Mouse (Mus musculus): ENCODE data around the gene Gm10273. TPM values are rescaled to one million over a fixed set of nuclear protein-coding genes. Genes with fewer than 3 reads are reported as not detected.

Gene Gm10273
- polyA plus RNA-seq, 1 experiment: 10.3 TPM

- H3K4me2 ChIP-seq (ENCODE audit: low read depth): no peak overlapping the region
Measured at GRCm38 (mm10) chr10:59408499-59408898, 13.1 kb downstream of the Gm10273 start.

GRCm38 (mm10) chr10:59410264-59410663 lies 14.8 kb downstream of the Gm10273 start:
- no peak for TF ChIP-seq POLR2A (IDR thresholded peaks at IDR 0.05; ENCODE audit: insufficient read length, low read depth)
- no peak for TF ChIP-seq MYOG (IDR thresholded peaks at IDR 0.05; ENCODE audit: control insufficient read depth in 1 of 3, insufficient read depth in 1 of 3, insufficient read length in 2 of 3, low read depth in 2 of 3)
- no peak for TF ChIP-seq USF1 (IDR thresholded peaks at IDR 0.05; ENCODE audit: low read depth)
- TF ChIP-seq CEBPB (IDR thresholded peaks at IDR 0.05; ENCODE audit: insufficient read depth, poor library complexity, severe bottlenecking): no peak
- TF ChIP-seq TCF3 (IDR thresholded peaks at IDR 0.05; ENCODE audit: insufficient read length, low read depth): no peak
- TF ChIP-seq MYOD1 (IDR thresholded peaks at IDR 0.05; ENCODE audit: control insufficient read depth in 1 of 3, insufficient read length in 2 of 3, low read depth in 2 of 3): no peak
- TF ChIP-seq TCF12 (IDR thresholded peaks at IDR 0.05; ENCODE audit: insufficient read depth, poor library complexity, severe bottlenecking): no peak
- H3K79me2 ChIP-seq (ENCODE audit: control insufficient read depth, insufficient read depth): no peaks in the 10 kb centered on the region
- H3K4me3 ChIP-seq: no peak overlapping the region
- no peak overlapping the region for H3ac ChIP-seq (ENCODE audit: control insufficient read depth, insufficient read length)
- no peak overlapping the region for H3K4me2 ChIP-seq (ENCODE audit: low read depth)
- no peaks in the 10 kb centered on the region for H3K27me3 ChIP-seq (ENCODE audit: control insufficient read depth, insufficient read depth, insufficient read length)
- H3K36me3 ChIP-seq (ENCODE audit: control insufficient read depth, insufficient read depth): no peaks in the 10 kb centered on the region

More at GRCm38 (mm10) chr10:59408499-59408898, 13.1 kb downstream of the Gm10273 start:
- H3K79me2 ChIP-seq (ENCODE audit: control insufficient read depth, insufficient read depth): no peaks in the 10 kb centered on the region
- H3K36me3 ChIP-seq (ENCODE audit: control insufficient read depth, insufficient read depth): no peaks in the 10 kb centered on the region
- no peak overlapping the region for H3ac ChIP-seq (ENCODE audit: control insufficient read depth, insufficient read length)
- TF ChIP-seq POLR2AphosphoS2 (IDR thresholded peaks at IDR 0.05; ENCODE audit: insufficient read length, low read depth): no peak
- TF ChIP-seq REST (IDR thresholded peaks at IDR 0.05; ENCODE audit: insufficient read depth, insufficient read length): no peak
- TF ChIP-seq SRF (IDR thresholded peaks at IDR 0.05; ENCODE audit: control insufficient read depth, insufficient read length, low read depth): no peak
- TF ChIP-seq CEBPB (IDR thresholded peaks at IDR 0.05; ENCODE audit: insufficient read depth, poor library complexity, severe bottlenecking): no peak
- no peak overlapping the region for H3K4me3 ChIP-seq
- H3K27me3 ChIP-seq (ENCODE audit: control insufficient read depth, insufficient read depth, insufficient read length): no peaks in the 10 kb centered on the region

GRCm38 (mm10) chr10:59413711-59414110 lies 18.3 kb downstream of the Gm10273 start:
- Histone ChIP-seq H3K4me2 (ENCODE audit: low read depth) (no peak overlapping the region), H3K27me3 (ENCODE audit: control insufficient read depth, insufficient read depth, insufficient read length) (no peaks in the 10 kb centered on the region), H3K79me2 (ENCODE audit: control insufficient read depth, insufficient read depth) (no peaks in the 10 kb centered on the region), H3K4me3 (no peak overlapping the region), H3K36me3 (ENCODE audit: control insufficient read depth, insufficient read depth) (no peaks in the 10 kb centered on the region), H3ac (ENCODE audit: control insufficient read depth, insufficient read length) (no peak overlapping the region)
- TF ChIP-seq REST (IDR thresholded peaks at IDR 0.05; ENCODE audit: insufficient read depth, insufficient read length): no peak
- no peak for TF ChIP-seq MYOG (IDR thresholded peaks at IDR 0.05; ENCODE audit: control insufficient read depth in 1 of 3, insufficient read depth in 1 of 3, insufficient read length in 2 of 3, low read depth in 2 of 3)
- no peak for TF ChIP-seq POLR2AphosphoS2 (IDR thresholded peaks at IDR 0.05; ENCODE audit: insufficient read length, low read depth)
- TF ChIP-seq SRF (IDR thresholded peaks at IDR 0.05; ENCODE audit: control insufficient read depth, insufficient read length, low read depth): no peak
- no peak for TF ChIP-seq TCF12 (IDR thresholded peaks at IDR 0.05; ENCODE audit: insufficient read depth, poor library complexity, severe bottlenecking)
- no peak for TF ChIP-seq E2F4 (IDR thresholded peaks at IDR 0.05; ENCODE audit: insufficient read depth)
- no peak for TF ChIP-seq MYOD1 (IDR thresholded peaks at IDR 0.05; ENCODE audit: control insufficient read depth in 1 of 3, insufficient read length in 2 of 3, low read depth in 2 of 3)
- no peak for TF ChIP-seq TCF3 (IDR thresholded peaks at IDR 0.05; ENCODE audit: insufficient read length, low read depth)
- no peak for TF ChIP-seq USF1 (IDR thresholded peaks at IDR 0.05; ENCODE audit: low read depth)
- TF ChIP-seq CEBPB (IDR thresholded peaks at IDR 0.05; ENCODE audit: insufficient read depth, poor library complexity, severe bottlenecking): no peak
- TF ChIP-seq MAX (IDR thresholded peaks at IDR 0.05; ENCODE audit: low read depth): no peak
- no peak for TF ChIP-seq POLR2A (IDR thresholded peaks at IDR 0.05; ENCODE audit: insufficient read length, low read depth)

- no peak for TF ChIP-seq MAX (IDR thresholded peaks at IDR 0.05; ENCODE audit: low read depth)
Measured at GRCm38 (mm10) chr10:59416623-59417022, 21.2 kb downstream of the Gm10273 start.

GRCm38 (mm10) chr10:59419516-59419915 lies 24.1 kb downstream of the Gm10273 start:
- Histone ChIP-seq H3K79me2 (ENCODE audit: control insufficient read depth, insufficient read depth) (no peaks in the 10 kb centered on the region), H3K4me3 (no peak overlapping the region), H3ac (ENCODE audit: control insufficient read depth, insufficient read length) (no peak overlapping the region), H3K27me3 (ENCODE audit: control insufficient read depth, insufficient read depth, insufficient read length) (no peaks in the 10 kb centered on the region), H3K36me3 (ENCODE audit: control insufficient read depth, insufficient read depth) (no peaks in the 10 kb centered on the region), H3K4me2 (ENCODE audit: low read depth) (no peak overlapping the region)
- no peak for TF ChIP-seq MAX (IDR thresholded peaks at IDR 0.05; ENCODE audit: low read depth)
- TF ChIP-seq E2F4 (IDR thresholded peaks at IDR 0.05; ENCODE audit: insufficient read depth): no peak
- no peak for TF ChIP-seq TCF3 (IDR thresholded peaks at IDR 0.05; ENCODE audit: insufficient read length, low read depth)
- TF ChIP-seq MYOG (IDR thresholded peaks at IDR 0.05; ENCODE audit: control insufficient read depth in 1 of 3, insufficient read depth in 1 of 3, insufficient read length in 2 of 3, low read depth in 2 of 3): no peak
- TF ChIP-seq REST (IDR thresholded peaks at IDR 0.05; ENCODE audit: insufficient read depth, insufficient read length): no peak
- no peak for TF ChIP-seq MYOD1 (IDR thresholded peaks at IDR 0.05; ENCODE audit: control insufficient read depth in 1 of 3, insufficient read length in 2 of 3, low read depth in 2 of 3)
- TF ChIP-seq POLR2A (IDR thresholded peaks at IDR 0.05; ENCODE audit: insufficient read length, low read depth): no peak
- TF ChIP-seq POLR2AphosphoS2 (IDR thresholded peaks at IDR 0.05; ENCODE audit: insufficient read length, low read depth): no peak
- TF ChIP-seq USF1 (IDR thresholded peaks at IDR 0.05; ENCODE audit: low read depth): no peak

More at GRCm38 (mm10) chr10:59416623-59417022, 21.2 kb downstream of the Gm10273 start:
- Histone ChIP-seq H3K4me3 (no peak overlapping the region), H3K36me3 (ENCODE audit: control insufficient read depth, insufficient read depth) (no peaks in the 10 kb centered on the region), H3K4me2 (ENCODE audit: low read depth) (no peak overlapping the region), H3K79me2 (ENCODE audit: control insufficient read depth, insufficient read depth) (no peaks in the 10 kb centered on the region), H3ac (ENCODE audit: control insufficient read depth, insufficient read length) (no peak overlapping the region), H3K27me3 (ENCODE audit: control insufficient read depth, insufficient read depth, insufficient read length) (no peaks in the 10 kb centered on the region)

Data from myocyte (in vitro differentiated cells).